Mouse (Mus musculus) WW6 (cell line): ENCODE data around the gene Nacc1.
A peak's percentile ranks its signal among the peaks of the same experiment; 100 is the strongest.
"Not testable (repeated sequence)": the region's sequence is repeated elsewhere in the genome, so short reads cannot be mapped to it uniquely, and the experiment has no call there.

ENCODE experiments used
- DNase-seq: peaks from one replicate; pipeline ENCODE4 v3.0.0-alpha.2; 2013; ENCODE audit warnings: low read depth, low spot score

Nacc1 gene

GRCm38 (mm10) chr8:84640617-84641294, 46.9 kb downstream of the Nacc1 start:
- no peak for DNase-seq

- no peak for DNase-seq
These were observed 47.6 kb downstream of the Nacc1 start for GRCm38 (mm10) chr8:84640010-84640588.

GRCm38 (mm10) chr8:84639162-84640009, 48.3 kb downstream of the Nacc1 start:
- peak; percentile 84 for DNase-seq

GRCm38 (mm10) chr8:84638555-84639161, 49.0 kb downstream of the Nacc1 start:
- no peak for DNase-seq

GRCm38 (mm10) chr8:84637946-84638554, 49.6 kb downstream of the Nacc1 start:
- DNase-seq, result no peak

GRCm38 (mm10) chr8:84636051-84636691, 51.5 kb downstream of the Nacc1 start:
- DNase-seq, result no peak

GRCm38 (mm10) chr8:84635397-84636050, 52.1 kb downstream of the Nacc1 start:
- no peak for DNase-seq

- DNase-seq, result no peak
These were observed 52.8 kb downstream of the Nacc1 start for GRCm38 (mm10) chr8:84634849-84635304.

GRCm38 (mm10) chr8:84633841-84634584, 53.6 kb downstream of the Nacc1 start:
- no peak for DNase-seq

- DNase-seq, result no peak
These were observed 55.8 kb downstream of the Nacc1 start for GRCm38 (mm10) chr8:84631813-84632212.

- no peak for DNase-seq
These were observed 57.5 kb downstream of the Nacc1 start for GRCm38 (mm10) chr8:84630145-84630544.

GRCm38 (mm10) chr8:84629586-84629985, 58.1 kb downstream of the Nacc1 start:
- no peak for DNase-seq

GRCm38 (mm10) chr8:84623425-84623824, 64.2 kb downstream of the Nacc1 start:
- DNase-seq, result not testable (repeated sequence)

- DNase-seq, result no peak
These were observed 66.5 kb downstream of the Nacc1 start for GRCm38 (mm10) chr8:84621102-84621625.
